In genomic region chr13:119145713-119146112, GRCm38 (mm10) we compare ENCODE assay signal across 24 mouse cellular contexts.
DNase-seq lines count a peak whose midpoint lies in the region; ATAC-seq and TF ChIP-seq lines count a peak whose summit lies in the region.
"Had no signal": no experiment of that assay in that cellular context is flagged by ENCODE, and none has a peak within 500 bp of the region (broad histone marks: within the 10 kb centered on the region; RNA-seq: fewer than 3 reads in every experiment).

No protein-coding gene starts in this region.

- dilution Hi-C loops in CH12.LX (cut with MboI; ENCODE audit: extremely low pct_ligation_motif_present, extremely low pct_unique_long_range_greater_than_20kb, low sequenced_read_pairs), result no loop called here

- H3K4me2 ChIP-seq in lung, postnatal 0 days (replicated peaks; ENCODE audit: low read depth, low read length), result no peak overlapping the region
- peak overlapping the region; percentile 50 for H3K4me2 ChIP-seq in CH12.LX (ENCODE audit: insufficient read depth, low read depth, poor library complexity, severe bottlenecking)
- peak overlapping the region; percentile 13 for H3K4me2 ChIP-seq in myocyte (ENCODE audit: low read depth)
- H3K4me2 ChIP-seq: embryonic facial prominence, embryonic 13.5 days; embryonic facial prominence, embryonic 15.5 days; forebrain, embryonic 13.5 days; forebrain, embryonic 15.5 days had no signal

- no peaks in the 10 kb centered on the region for H3K9me3 ChIP-seq in lung, postnatal 0 days (ENCODE audit: low read length)
- no peaks in the 10 kb centered on the region for H3K9me3 ChIP-seq in CH12.LX (replicated peaks; ENCODE audit: low read length)
- H3K9me3 ChIP-seq: embryonic facial prominence, embryonic 13.5 days; embryonic facial prominence, embryonic 15.5 days; forebrain, embryonic 13.5 days; forebrain, embryonic 15.5 days had no signal

- TF ChIP-seq EP300 in lung, postnatal 0 days (IDR thresholded peaks at IDR 0.05), result no peak
- TF ChIP-seq EP300 in CH12.LX (IDR thresholded peaks at IDR 0.05; ENCODE audit: low read length), result peak; percentile 49; the same call in 1 of the 2 replicates

- no peak overlapping the region for H3K4me3 ChIP-seq in lung, postnatal 0 days (ENCODE audit: low read depth, low read length)
- H3K4me3 ChIP-seq in CH12.LX (replicated peaks in 1 of 3; ENCODE audit: low read depth in 2 of 3, low read length in 2 of 3, poor library complexity in 1 of 3), result no peak overlapping the region
- no peak overlapping the region for H3K4me3 ChIP-seq in myocyte
- H3K4me3 ChIP-seq: embryonic facial prominence, embryonic 13.5 days; embryonic facial prominence, embryonic 15.5 days; forebrain, embryonic 13.5 days; forebrain, embryonic 15.5 days had no signal

- H3K36me3 ChIP-seq in lung, postnatal 0 days (ENCODE audit: insufficient read depth, low read length), result no peaks in the 10 kb centered on the region
- H3K36me3 ChIP-seq in CH12.LX (replicated peaks in 1 of 2; ENCODE audit: control insufficient read depth in 1 of 2, insufficient read depth in 1 of 2, low read length in 1 of 2), result no peaks in the 10 kb centered on the region
- H3K36me3 ChIP-seq in myocyte (ENCODE audit: control insufficient read depth, insufficient read depth), result no peaks in the 10 kb centered on the region
- H3K36me3 ChIP-seq: embryonic facial prominence, embryonic 13.5 days; embryonic facial prominence, embryonic 15.5 days; forebrain, embryonic 15.5 days had no signal

- WGBS in lung, postnatal 0 days, result 46% methylated on average over 4 of the region's 4 CpGs

- ATAC-seq in lung, postnatal 0 days, result no peak
- ATAC-seq: activated CD4-positive, CD25-positive, alpha-beta regulatory T cell, adult 4 months; CD4-positive, CD25-positive, alpha-beta regulatory T cell, adult 4 months; forebrain, embryonic 13.5 days; forebrain, embryonic 15.5 days; forebrain, postnatal 0 days; Patski had no signal

- no peak for TF ChIP-seq POLR2A in CH12.LX (IDR thresholded peaks at IDR 0.05; ENCODE audit: low read depth, low read length)
- TF ChIP-seq POLR2A in myocyte (IDR thresholded peaks at IDR 0.05; ENCODE audit: insufficient read length, low read depth), result no peak

- no peak overlapping the region for H3K9ac ChIP-seq in lung, postnatal 0 days (replicated peaks; ENCODE audit: low read depth)
- H3K9ac ChIP-seq in CH12.LX (ENCODE audit: insufficient read depth, low read depth), result no peak overlapping the region
- H3K9ac ChIP-seq: embryonic facial prominence, embryonic 13.5 days; embryonic facial prominence, embryonic 15.5 days; forebrain, embryonic 13.5 days; forebrain, embryonic 15.5 days; forebrain, postnatal 0 days had no signal

- TF ChIP-seq CTCF in lung, postnatal 0 days (IDR thresholded peaks at IDR 0.05), result no peak
- TF ChIP-seq CTCF in CH12.LX (conservative IDR thresholded peaks at IDR 0.05 in 1 of 2, IDR thresholded peaks at IDR 0.05 in 1 of 2; ENCODE audit: low read depth in 2 of 2, low read length in 2 of 2), result no peak

- H3K79me2 ChIP-seq in CH12.LX (replicated peaks; ENCODE audit: control insufficient read depth, extremely low read depth, insufficient read depth, poor library complexity, severe bottlenecking) (no peaks in the 10 kb centered on the region), myocyte (ENCODE audit: control insufficient read depth, insufficient read depth) (no peaks in the 10 kb centered on the region)

- DNase-seq in lung, postnatal 0 days (ENCODE audit: low spot score), result peak; percentile 18
- DNase-seq in lung, postnatal 4 days, result no peak
- peak; percentile 23 for DNase-seq in CH12.LX (ENCODE audit: extremely low read depth)
- DNase-seq in gastrocnemius, adult 18-20 months (ENCODE audit: low spot score), result no peak
- no peak for DNase-seq in Muller cell, postnatal 12 days (ENCODE audit: inconsistent ontology term)
- DNase-seq: adrenal gland, adult 8-10 months; adrenal gland, postnatal 14 days; adrenal gland, postnatal 36 days; cerebellum, adult 11 months; cerebellum, adult 18-20 months; cerebellum, adult 8-10 months; cerebellum, adult 9-11 months; cerebellum, postnatal 14 days; cerebellum, postnatal 36 days; embryo, embryonic 11 days; forebrain, postnatal 0 days had no signal

- no peaks in the 10 kb centered on the region for H3K27me3 ChIP-seq in lung, postnatal 0 days (replicated peaks; ENCODE audit: insufficient read depth, low read length)
- H3K27me3 ChIP-seq in CH12.LX (replicated peaks) (no peaks in the 10 kb centered on the region), myocyte (ENCODE audit: control insufficient read depth, insufficient read depth, insufficient read length) (no peaks in the 10 kb centered on the region)
- H3K27me3 ChIP-seq: embryonic facial prominence, embryonic 13.5 days; embryonic facial prominence, embryonic 15.5 days; forebrain, embryonic 13.5 days; forebrain, embryonic 15.5 days; Patski had no signal

- no peaks in the 10 kb centered on the region for H3K4me1 ChIP-seq in lung, postnatal 0 days (ENCODE audit: insufficient read depth, low read depth, low read length)
- H3K4me1 ChIP-seq in CH12.LX (ENCODE audit: control insufficient read depth in 1 of 2, insufficient read depth in 2 of 2), result peaks cover 3 to 7% of the 10 kb centered on the region in 2 experiments; a peak in 2 of 4 replicates
- H3K4me1 ChIP-seq: embryonic facial prominence, embryonic 15.5 days; forebrain, embryonic 13.5 days; forebrain, embryonic 15.5 days had no signal

- no peak overlapping the region for H3K27ac ChIP-seq in lung, postnatal 0 days (ENCODE audit: low read length)
- H3K27ac ChIP-seq in CH12.LX (ENCODE audit: insufficient read depth, low read depth), result no peak overlapping the region
- H3K27ac ChIP-seq: embryonic facial prominence, embryonic 13.5 days; embryonic facial prominence, embryonic 15.5 days; forebrain, embryonic 13.5 days; forebrain, embryonic 15.5 days had no signal

- H3ac ChIP-seq in myocyte (ENCODE audit: control insufficient read depth, insufficient read length), result no peak overlapping the region

- in situ Hi-C loops in CH12.LX (cut with MboI; ENCODE audit: low pct_ligation_motif_present, low pct_unique_long_range_greater_than_20kb, low sequenced_read_pairs), result no loop called here

- TF ChIP-seq RAD21 in CH12.LX (IDR thresholded peaks at IDR 0.05; ENCODE audit: low read depth, low read length), result no peak

TF ChIP-seq in CH12.LX, 34 proteins besides CTCF, POLR2A, EP300 and RAD21:
- no peak for TF ChIP-seq POLR2AphosphoS2 (IDR thresholded peaks at IDR 0.05; ENCODE audit: low read depth, low read length)
- TF ChIP-seq IRF4 (IDR thresholded peaks at IDR 0.05; ENCODE audit: low read depth, low read length), result peak; percentile 85
- TF ChIP-seq MEF2A (IDR thresholded peaks at IDR 0.05; ENCODE audit: borderline replicate concordance, low read depth, low read length), result peak; percentile 63
- no peak for TF ChIP-seq RCOR1 (conservative IDR thresholded peaks at IDR 0.05; ENCODE audit: low read depth, low read length)
- peak; percentile 15; the same call in 1 of the 2 replicates for TF ChIP-seq ZNF384 (IDR thresholded peaks at IDR 0.05; ENCODE audit: low read depth, low read length)
- peak; percentile 60; the same call in 1 of the 2 replicates for TF ChIP-seq ETS1 (conservative IDR thresholded peaks at IDR 0.05; ENCODE audit: low read depth, low read length)
- no peak for TF ChIP-seq ZMIZ1 (IDR thresholded peaks at IDR 0.05; ENCODE audit: low read depth, low read length)
- peak; percentile 79 for TF ChIP-seq JUND (conservative IDR thresholded peaks at IDR 0.05; ENCODE audit: low read depth, low read length)
- TF ChIP-seq BHLHE40 (IDR thresholded peaks at IDR 0.05; ENCODE audit: low read depth, low read length), result peak; percentile 92
- peak; percentile 85 for TF ChIP-seq JUN (IDR thresholded peaks at IDR 0.05; ENCODE audit: insufficient read depth, low read depth, low read length)

TF ChIP-seq in myocyte, 11 proteins besides CTCF, POLR2A, EP300 and RAD21:
- TF ChIP-seq USF1 (IDR thresholded peaks at IDR 0.05; ENCODE audit: low read depth), result peak; percentile 26
- no peak for TF ChIP-seq TCF3 (IDR thresholded peaks at IDR 0.05; ENCODE audit: insufficient read length, low read depth)
- no peak for TF ChIP-seq MYOD1 (IDR thresholded peaks at IDR 0.05; ENCODE audit: control insufficient read depth in 1 of 3, insufficient read length in 2 of 3, low read depth in 2 of 3)

Comparison
In these comparisons a context has a peak if more than half of its experiments do, and no peak if none do; other contexts are left out.
1. DNase-seq: peak in lung, postnatal 0 days (single experiment) and CH12.LX (single experiment); none in lung, postnatal 4 days (0 of 2), gastrocnemius, adult 18-20 months (single experiment) and Muller cell, postnatal 12 days (single experiment).